Comparison of ENCODE assay signal across 8 mouse cellular contexts in genomic region chr2:93891611-93892280, GRCm38 (mm10). TPM values are rescaled to one million over a fixed set of nuclear protein-coding genes. Genes with fewer than 3 reads are reported as not detected.
DNase-seq lines count a peak whose midpoint lies in the region; ATAC-seq lines count a peak whose summit lies in the region.

No protein-coding gene starts in this region.

- no peaks in the 10 kb centered on the region for H3K36me3 ChIP-seq in embryonic facial prominence, embryonic 12.5 days
- H3K36me3 ChIP-seq in hindbrain, embryonic 11.5 days (ENCODE audit: control insufficient read depth, insufficient read depth, low read length) = no peaks in the 10 kb centered on the region

- H3K27ac ChIP-seq in embryonic facial prominence, embryonic 12.5 days = peak overlapping the region; percentile 79
- H3K27ac ChIP-seq in hindbrain, embryonic 11.5 days (ENCODE audit: low read depth, low read length) = peak overlapping the region; percentile 58

- DNase-seq in cerebellum, postnatal 10 days = peak; percentile 68 to 82
- no peak for DNase-seq in cerebellum, adult 11 months
- peak; percentile 72 for DNase-seq in hindbrain, embryonic 11.5 days (ENCODE audit: low spot score)
- peak; percentile 28 to 63 for DNase-seq in layer of hippocampus, postnatal 25 days (ENCODE audit: extremely low spot score in 1 of 2, low spot score in 1 of 2)
- peak; percentile 88 for DNase-seq in lung, postnatal 10 days
- peak; percentile 57 for DNase-seq in right cerebral cortex, postnatal 25 days
- DNase-seq in urinary bladder, adult 18-20 months (ENCODE audit: low spot score in 2 of 2) = no peak

- ATAC-seq in embryonic facial prominence, embryonic 12.5 days (ENCODE audit: insufficient number of reproducible peaks, insufficient read depth, low FRiP score, low TSS enrichment) = peak; percentile 89
- ATAC-seq in hindbrain, embryonic 11.5 days (ENCODE audit: low FRiP score) = peak; percentile 95

- no peak overlapping the region for H3K4me3 ChIP-seq in embryonic facial prominence, embryonic 12.5 days
- no peak overlapping the region for H3K4me3 ChIP-seq in hindbrain, embryonic 11.5 days (ENCODE audit: low read depth, low read length)

- H3K9ac ChIP-seq in embryonic facial prominence, embryonic 12.5 days = no peak overlapping the region
- H3K9ac ChIP-seq in hindbrain, embryonic 11.5 days (ENCODE audit: low read depth, low read length) = no peak overlapping the region; the same call in 1 of the 2 replicates

- H3K4me2 ChIP-seq in embryonic facial prominence, embryonic 12.5 days (replicated peaks) = no peak overlapping the region
- H3K4me2 ChIP-seq in hindbrain, embryonic 11.5 days (replicated peaks; ENCODE audit: low read depth, low read length) = no peak overlapping the region

- 30% methylated on average over 9 of the region's 9 CpGs for whole genome bisulfite sequencing in embryonic facial prominence, embryonic 12.5 days
- WGBS in hindbrain, embryonic 11.5 days = 16% methylated on average over 8 of the region's 9 CpGs

- no peaks in the 10 kb centered on the region for H3K27me3 ChIP-seq in embryonic facial prominence, embryonic 12.5 days
- H3K27me3 ChIP-seq in hindbrain, embryonic 11.5 days (ENCODE audit: control insufficient read depth, insufficient read depth, low read length) = no peaks in the 10 kb centered on the region

- H3K4me1 ChIP-seq in embryonic facial prominence, embryonic 12.5 days = peaks cover 15% of the 10 kb centered on the region
- peaks cover 11% of the 10 kb centered on the region for H3K4me1 ChIP-seq in hindbrain, embryonic 11.5 days (replicated peaks; ENCODE audit: control insufficient read depth, insufficient read depth, low read length)

- no peaks in the 10 kb centered on the region for H3K9me3 ChIP-seq in embryonic facial prominence, embryonic 12.5 days
- no peaks in the 10 kb centered on the region for H3K9me3 ChIP-seq in hindbrain, embryonic 11.5 days (ENCODE audit: control insufficient read depth, low read length)

RNA-seq across cellular contexts. Expression of gene Accsl, which starts 22.8 kb away (rescaled TPM):
- polyA plus RNA-seq in embryonic facial prominence, embryonic 12.5 days (2016; fragmentation: Nextera tagmentation; extraction: Ambion mirVana) = not detected in 2 replicates
- 0.69 TPM in 1 of 2 replicates, not detected in the other for polyA plus RNA-seq in hindbrain, embryonic 11.5 days (2014; fragmentation: Nextera tagmentation; extraction: Ambion mirVana)
- under 1 TPM; 0.32 to 0.77 TPM for total RNA-seq in layer of hippocampus, postnatal 25 days (2021)

RNA-seq across cellular contexts. Expression of gene Accs, which starts 42.0 kb away (rescaled TPM):
- 9.6 and 9.8 TPM in 2 replicates for polyA plus RNA-seq in embryonic facial prominence, embryonic 12.5 days (2016; fragmentation: Nextera tagmentation; extraction: Ambion mirVana)
- 7.4 and 7.5 TPM in 2 replicates for polyA plus RNA-seq in hindbrain, embryonic 11.5 days (2014; fragmentation: Nextera tagmentation; extraction: Ambion mirVana)
- 1 to 10 TPM; 2.1 to 3.2 TPM for total RNA-seq in layer of hippocampus, postnatal 25 days (2021)

Comparison
In these comparisons a context has a peak if more than half of its experiments do, and no peak if none do; other contexts are left out.
1. DNase-seq: peak in cerebellum, postnatal 10 days (2 of 2), hindbrain, embryonic 11.5 days (single experiment), layer of hippocampus, postnatal 25 days (2 of 2), lung, postnatal 10 days (single experiment) and right cerebral cortex, postnatal 25 days (single experiment); none in cerebellum, adult 11 months (single experiment) and urinary bladder, adult 18-20 months (0 of 2).